Mouse (Mus musculus): ENCODE results near the gene Wdr63.
A peak's percentile ranks its signal among the peaks of the same experiment; 100 is the strongest.

Gene Wdr63

DNA sequence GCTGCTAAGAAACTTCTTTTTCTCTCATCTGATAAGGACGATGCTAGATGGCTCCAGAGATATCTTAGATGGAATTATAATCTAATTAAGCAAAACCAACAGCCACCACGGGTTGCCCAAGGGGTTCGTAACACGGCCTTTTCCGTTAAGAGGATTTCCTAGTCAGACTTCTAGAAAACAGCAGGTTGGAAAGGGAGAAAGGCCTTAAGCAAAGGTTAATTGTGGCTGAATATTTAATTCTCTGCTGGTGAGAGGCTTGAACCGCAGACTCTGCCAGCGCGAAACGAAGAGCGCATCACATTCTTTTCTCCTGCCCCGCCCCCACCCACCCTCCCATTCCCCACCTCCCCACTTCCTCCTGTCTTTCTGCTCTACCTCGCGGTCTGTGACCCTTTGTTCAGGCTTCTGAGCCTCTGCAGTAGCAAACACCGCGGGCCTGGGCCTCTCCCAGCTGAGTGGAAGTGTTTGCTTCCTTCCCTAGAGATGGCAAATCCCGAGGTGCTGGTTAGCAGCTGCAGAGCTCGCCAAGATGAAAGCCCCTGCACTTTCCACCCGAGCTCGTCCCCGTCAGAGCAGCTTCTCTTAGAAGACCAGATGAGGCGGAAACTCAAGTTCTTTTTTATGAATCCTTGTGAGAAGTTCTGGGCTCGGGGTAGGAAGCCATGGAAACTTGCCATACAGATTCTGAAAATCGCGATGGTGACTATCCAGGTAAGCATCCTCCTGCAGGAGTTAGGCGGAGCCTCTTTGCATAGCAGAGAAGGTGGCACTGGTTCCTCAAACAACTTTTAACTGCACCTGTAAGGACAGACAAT, 13.6 kb upstream of the Wdr63 start:
- DNase-seq (ENCODE audit: low spot score): peak; percentile 67

GRCm38 (mm10) chr3:146117997-146118457, 10.1 kb upstream of the Wdr63 start:
- no peak for DNase-seq (ENCODE audit: low spot score)

DNA sequence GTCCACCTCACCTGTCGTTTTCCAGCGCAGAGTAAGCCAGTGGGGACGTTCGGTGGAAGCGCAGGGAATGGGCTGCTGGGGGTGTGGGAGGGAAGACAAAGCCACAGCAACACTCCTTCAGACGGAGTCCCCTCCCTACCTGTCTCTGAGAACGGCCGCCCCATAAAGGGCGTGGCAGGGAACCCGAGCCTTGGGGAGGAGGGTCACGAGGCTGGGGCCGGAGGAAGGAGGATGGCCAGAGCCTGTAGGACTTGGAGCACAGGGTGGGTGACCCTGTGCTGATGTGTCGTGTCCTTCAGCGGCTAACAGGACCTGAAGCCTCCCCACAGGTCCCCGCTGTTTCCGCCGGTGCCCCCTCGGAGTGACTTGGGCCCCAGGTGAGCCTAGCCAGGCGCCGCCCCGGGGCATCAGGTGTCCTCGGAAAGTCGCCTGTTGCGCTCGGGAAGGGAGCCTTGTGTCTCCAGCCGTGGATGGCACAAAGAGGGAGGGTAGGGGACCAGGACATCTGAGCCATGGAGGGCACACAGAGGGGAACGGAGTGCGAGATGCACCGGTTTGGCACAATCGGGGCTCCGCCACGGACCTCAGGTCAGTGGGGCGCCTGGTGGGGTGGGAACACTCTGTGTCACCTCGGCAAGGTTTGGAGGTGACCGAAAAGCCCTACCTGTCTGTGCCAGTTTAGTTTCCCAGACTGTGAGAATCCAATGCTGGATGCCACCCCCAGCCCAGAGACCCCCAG, 9.5 kb upstream of the Wdr63 start, which contains the start of gene Mcoln3:
Gene Mcoln3, plus strand, starts transcription at position 193 of the 739 bp plus-strand sequence.
- no peak for DNase-seq (ENCODE audit: low spot score)

DNA sequence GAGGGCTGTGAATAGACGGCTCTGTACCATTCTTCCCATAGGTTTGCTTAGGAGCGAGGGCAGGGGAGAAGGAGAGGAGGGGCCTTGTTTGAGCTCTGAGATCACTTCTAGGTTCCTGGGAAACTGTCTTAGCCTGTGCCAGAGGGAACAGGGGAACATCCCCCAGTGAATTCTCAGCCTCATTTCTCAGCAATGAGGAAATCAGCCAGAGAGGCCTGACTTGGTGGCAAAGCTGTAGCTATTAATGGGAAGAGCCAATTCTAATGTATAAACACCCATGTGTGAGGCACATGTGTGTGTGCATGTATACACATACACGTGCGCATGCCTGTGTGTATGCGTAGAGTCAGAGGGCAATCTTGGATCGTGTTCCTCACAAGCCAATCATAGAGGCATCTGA, 3.0 kb upstream of the Wdr63 start:
- no peak for DNase-seq (ENCODE audit: low spot score)

DNA sequence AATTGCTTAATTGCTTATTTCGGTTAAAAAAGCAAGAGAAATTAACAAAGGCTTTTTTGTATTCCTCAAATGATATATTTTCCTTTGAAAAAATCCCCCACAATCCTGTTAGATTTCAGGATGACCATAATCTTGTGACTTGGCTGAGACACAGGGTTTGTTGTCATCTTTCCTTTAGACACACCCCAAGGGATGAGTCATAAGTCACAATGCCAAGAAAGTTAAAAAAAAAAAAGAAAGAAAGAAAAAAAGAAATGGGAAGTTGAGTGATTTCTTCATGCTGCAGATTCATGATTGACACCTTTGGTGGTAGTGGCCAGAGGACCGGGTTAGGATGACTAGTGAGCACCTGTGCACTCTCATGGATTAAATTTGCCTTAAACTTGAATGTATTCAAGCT, 2.4 kb upstream of the Wdr63 start:
- DNase-seq (ENCODE audit: low spot score): no peak

DNA sequence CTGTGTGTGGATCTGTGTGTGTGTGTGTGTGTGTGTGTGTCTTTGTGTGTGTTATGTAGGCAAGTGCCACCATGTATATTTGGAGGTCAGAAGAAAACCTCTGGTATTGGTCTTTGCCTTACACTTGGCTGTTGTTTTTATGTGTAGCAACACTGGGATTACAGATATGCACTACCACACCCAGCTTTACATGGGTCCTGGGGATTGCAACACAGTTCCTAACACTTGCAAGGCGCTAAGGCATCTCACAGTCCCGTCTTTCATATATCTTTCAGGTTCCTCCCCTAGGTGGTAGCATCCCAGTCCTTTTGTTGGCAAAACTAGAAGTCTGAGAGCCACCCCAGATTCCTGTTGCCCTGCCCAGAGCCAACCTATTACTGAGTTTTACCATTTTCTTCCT, 1.0 kb upstream of the Wdr63 start:
- no peak for DNase-seq (ENCODE audit: low spot score)

DNA sequence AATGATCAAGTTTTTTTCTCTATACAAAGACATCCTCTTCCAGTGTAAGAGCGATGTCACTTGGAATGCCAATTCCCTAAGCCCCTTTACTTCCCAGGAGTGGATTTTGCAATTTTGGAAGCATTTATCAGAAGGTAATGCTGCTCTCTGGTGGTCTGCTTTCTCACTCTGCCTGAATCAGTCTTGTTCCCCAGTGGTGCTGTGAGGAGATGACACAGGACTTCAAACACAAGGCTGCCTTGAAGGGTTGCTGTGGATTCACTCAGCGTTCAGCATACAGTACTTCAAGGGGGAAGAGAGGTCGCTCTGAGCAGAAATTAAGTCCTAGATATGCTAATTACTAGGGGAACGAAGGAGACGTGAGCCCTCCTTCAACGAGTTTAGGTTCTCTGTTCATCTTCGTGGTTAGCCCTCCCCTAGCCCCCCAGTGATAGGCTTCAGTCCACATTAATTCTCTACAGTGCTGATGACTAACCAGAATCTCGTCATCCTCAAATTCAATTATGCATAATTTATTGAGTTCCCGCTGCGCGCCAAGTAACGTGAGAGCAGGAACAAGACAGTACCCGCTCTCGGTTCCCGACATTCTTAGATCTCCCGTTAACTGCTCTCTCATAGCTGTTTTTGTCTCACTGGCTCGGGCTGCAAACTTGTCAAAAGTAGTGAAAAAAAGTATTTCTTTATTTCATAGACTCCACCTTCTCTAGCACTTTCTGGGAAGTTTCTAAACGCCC, 647 bp downstream of the Wdr63 start:
- peak; percentile 76 for DNase-seq (ENCODE audit: low spot score)

DNA sequence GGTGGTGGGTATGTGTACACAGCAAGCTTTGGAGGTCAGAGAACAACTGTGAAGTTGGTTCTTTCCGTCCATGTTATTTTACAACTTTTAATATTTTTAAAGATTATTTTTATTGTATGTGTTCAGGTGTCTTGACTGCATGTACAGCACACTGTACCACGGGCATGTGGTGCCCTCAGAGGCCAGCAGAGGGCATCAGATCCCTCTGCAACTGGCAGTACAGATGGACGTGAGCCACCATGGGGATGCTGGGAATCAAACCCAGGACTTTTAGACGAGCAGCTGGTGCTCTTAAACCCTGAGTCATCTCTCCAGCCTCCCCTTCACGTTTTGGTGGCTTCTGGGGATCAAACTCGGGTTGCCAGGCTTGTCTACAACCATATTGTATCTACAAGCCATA, 5.9 kb downstream of the Wdr63 start:
- no peak for DNase-seq (ENCODE audit: low spot score)

DNA sequence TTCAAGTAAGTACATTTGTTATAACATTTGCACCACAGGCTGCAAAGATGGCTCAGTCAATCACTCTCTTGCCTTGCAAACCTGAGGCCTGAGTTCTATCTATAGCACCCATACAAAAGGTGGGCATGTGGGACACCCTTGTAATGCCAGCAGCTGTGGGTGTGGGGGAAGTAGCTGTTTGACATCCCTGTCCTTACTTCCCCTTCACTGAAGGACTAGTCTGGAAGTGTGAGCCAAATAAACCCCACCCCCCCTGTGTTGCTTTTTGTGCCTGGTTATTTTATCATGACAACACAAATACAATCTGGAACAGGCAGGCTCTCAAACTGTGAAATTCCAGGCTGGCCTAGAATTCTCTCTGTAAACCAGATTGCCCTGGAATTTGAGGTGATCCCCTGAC, 8.0 kb downstream of the Wdr63 start:
- DNase-seq (ENCODE audit: low spot score): no peak

DNA sequence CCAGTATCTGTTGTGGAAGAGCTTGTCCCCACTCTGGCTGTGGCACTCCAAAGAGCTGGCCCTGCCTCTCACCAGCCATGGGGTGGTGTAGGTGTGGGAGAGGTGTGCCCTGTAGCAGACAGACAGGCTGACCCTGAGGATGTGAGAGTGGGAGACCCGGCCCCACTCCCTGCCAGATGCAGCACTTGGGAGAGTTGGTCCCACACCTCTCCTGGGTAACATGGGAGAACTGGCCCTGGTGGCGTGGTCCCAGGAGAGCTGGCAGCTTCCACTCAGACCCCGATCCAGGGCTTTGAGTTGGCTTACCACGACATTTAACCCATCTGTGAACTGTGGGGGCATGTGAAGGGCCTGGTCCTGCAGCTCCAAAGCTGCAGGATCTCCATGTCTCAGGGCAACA, 10.1 kb downstream of the Wdr63 start:
- DNase-seq (ENCODE audit: low spot score): no peak

DNA sequence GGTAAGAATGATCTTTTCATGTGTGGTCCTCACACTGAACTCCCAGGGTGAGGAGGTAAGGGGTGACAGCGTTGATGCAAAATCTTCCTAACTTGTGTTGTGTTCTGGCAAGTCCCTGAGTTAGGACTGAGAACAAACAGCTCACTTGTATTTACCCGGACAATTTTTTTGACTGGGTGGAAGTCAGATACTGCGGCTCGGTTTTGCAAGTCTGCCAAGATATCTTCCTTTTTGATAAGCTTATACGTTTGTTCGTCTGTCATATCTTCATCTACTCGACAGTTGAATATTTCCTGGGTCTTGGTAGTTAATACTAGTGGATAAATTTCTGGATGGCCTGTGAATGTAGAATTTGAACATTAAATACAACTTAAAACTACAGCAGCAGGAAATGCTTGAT, 10.9 kb downstream of the Wdr63 start:
- DNase-seq (ENCODE audit: low spot score): no peak

- no peak for DNase-seq (ENCODE audit: low spot score)
Observed at GRCm38 (mm10) chr3:146095066-146095465, 12.9 kb downstream of the Wdr63 start.

GRCm38 (mm10) chr3:146090988-146091657, 16.8 kb downstream of the Wdr63 start:
- no peak for DNase-seq (ENCODE audit: low spot score)

GRCm38 (mm10) chr3:146080241-146080640, 27.7 kb downstream of the Wdr63 start:
- DNase-seq (ENCODE audit: low spot score): no peak

DNA sequence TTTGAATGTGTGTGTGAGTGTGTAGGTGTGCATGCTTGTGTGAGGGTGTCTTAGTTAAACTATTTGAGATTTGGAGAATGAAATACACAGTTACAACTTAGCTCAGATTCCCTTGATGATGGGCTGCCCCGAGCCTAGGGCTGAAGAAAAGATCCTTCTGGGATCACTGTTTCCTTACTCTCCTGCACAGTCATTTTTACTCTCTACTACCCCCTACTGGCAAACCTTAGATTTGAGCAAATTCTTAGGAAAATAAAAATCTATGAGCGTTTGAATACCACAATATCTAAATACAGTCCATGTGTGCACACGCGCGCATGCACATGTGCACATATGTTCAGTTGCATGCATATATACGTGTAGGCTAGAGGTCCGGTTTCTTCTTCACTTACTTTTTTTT, 35.1 kb downstream of the Wdr63 start:
- DNase-seq (ENCODE audit: low spot score): peak; percentile 71

DNA sequence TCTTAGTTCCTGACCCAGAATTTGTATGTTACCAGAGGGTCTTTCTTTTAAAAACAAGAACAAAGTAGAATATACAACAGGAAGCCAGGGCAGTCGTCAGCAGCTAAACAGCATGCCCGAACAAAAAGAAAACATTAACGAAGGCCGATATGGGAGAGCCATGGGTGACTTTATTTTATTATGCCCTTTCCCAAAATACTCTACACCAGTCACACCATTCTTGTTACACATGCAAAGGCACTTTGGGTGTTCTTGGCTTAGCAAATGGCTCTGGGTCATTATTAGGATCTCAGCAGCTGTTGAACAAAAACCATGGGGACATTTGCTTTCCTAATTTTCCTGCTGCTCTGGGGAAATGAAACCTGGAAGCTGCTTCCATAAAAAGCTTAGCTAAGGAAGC, 38.7 kb downstream of the Wdr63 start:
- DNase-seq (ENCODE audit: low spot score): no peak

GRCm38 (mm10) chr3:146063146-146063545, 44.8 kb downstream of the Wdr63 start:
- DNase-seq (ENCODE audit: low spot score): no peak

GRCm38 (mm10) chr3:146059356-146059926, 48.5 kb downstream of the Wdr63 start:
- no peak for DNase-seq (ENCODE audit: low spot score)

DNA sequence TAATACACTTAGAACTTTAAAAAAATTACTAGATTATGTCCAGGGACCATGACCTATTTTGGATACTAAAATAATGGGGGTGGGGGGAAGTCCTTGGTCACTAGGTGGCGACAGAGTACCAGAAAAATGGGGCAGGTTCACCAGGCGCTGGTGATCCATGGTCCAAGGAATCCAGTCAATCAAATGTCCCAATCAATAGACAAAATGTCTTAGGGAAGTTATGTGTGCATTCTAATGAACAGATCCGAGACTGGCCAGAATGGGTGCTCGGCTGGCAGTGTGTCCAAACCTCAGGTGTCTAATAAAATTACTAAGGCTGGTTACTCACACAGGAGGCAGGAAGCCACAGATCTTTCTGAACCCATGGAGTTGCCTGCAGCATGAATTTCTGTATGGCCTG, 49.7 kb downstream of the Wdr63 start:
- peak; percentile 84 for DNase-seq (ENCODE audit: low spot score)

DNA sequence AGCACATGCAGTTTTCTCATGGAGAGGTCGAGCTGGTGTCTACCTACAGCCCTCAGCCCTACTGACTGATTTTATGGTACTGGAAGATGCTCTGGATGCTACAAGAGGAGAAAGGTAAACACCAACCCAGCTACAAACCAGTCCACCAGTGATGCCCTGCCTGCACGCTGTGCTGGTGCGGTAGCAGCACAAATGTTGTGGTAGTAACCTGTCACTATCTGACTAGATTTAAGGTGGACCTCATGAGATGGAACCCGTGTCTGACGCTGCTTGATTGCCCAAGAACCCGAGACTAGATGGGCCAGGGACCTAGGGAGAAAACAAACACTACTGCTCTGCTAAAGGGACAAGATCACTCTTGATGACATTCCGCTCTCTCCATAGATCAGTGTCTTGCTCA, 50.8 kb downstream of the Wdr63 start:
- no peak for DNase-seq (ENCODE audit: low spot score)

GRCm38 (mm10) chr3:146053873-146054272, 54.1 kb downstream of the Wdr63 start:
- DNase-seq (ENCODE audit: low spot score): no peak

Data from retina, embryonic 14.5 days (tissue).